In the genomic region with DNA sequence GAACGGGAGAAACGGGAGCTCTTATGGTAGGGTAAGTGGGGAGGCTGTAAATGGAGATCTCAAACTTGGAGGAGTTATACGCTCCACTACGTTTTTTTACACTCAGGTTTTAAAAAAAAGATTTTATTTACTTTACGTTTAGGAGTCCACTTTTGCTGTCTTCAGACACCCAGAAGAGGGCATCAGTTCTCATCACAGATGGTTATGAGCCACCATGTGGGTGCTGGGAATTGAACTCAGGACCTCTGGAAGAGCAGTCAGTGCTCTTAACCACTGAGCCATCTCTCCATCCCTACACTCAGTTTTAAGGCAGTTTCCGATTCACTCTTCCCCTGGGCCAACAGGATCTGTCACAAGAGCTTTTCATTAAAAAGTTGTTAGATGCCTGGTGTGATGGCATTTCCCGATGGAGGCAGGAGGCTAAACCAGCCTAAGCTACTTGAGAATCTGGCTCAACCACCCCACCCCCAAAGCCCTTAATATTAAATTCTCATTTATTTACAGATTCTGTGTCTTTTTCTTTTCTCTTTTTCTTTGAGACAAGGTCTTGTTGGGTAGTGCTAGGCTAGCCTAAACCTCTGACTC, we compare ENCODE assay signal across 8 mouse cellular contexts. TPM values are rescaled to one million over a fixed set of nuclear protein-coding genes. Genes with fewer than 3 reads are reported as not detected.
A peak's percentile ranks its signal among the peaks of the same experiment; 100 is the strongest.
DNase-seq lines count a peak whose midpoint lies in the region; ATAC-seq and TF ChIP-seq lines count a peak whose summit lies in the region.

No protein-coding gene starts in this region.

- H3K9ac ChIP-seq in heart, embryonic 12.5 days, result peak overlapping the region; percentile 19; the same call in 1 of the 2 replicates
- H3K9ac ChIP-seq in forebrain, embryonic 16.5 days (replicated peaks; ENCODE audit: low read depth, low read length), result peak overlapping the region; percentile 49
- peak overlapping the region; percentile 63 for H3K9ac ChIP-seq in liver, postnatal 0 days (replicated peaks)

- H3K27ac ChIP-seq in heart, embryonic 12.5 days (ENCODE audit: poor library complexity, severe bottlenecking), result peak overlapping the region; percentile 70
- H3K27ac ChIP-seq in forebrain, embryonic 16.5 days (ENCODE audit: low read length), result peak overlapping the region; percentile 87
- H3K27ac ChIP-seq in liver, postnatal 0 days (ENCODE audit: low read depth), result peak overlapping the region; percentile 83

- DNase-seq in heart, adult 18-20 months, result no peak
- peak; percentile 26 for DNase-seq in ES-CJ7 (ENCODE audit: low read depth, low spot score)
- no peak for DNase-seq in liver, postnatal 0 days
- DNase-seq in adrenal gland, postnatal 36 days, result no peak
- no peak for DNase-seq in yolk sac, embryonic 10.5 days (ENCODE audit: low spot score)
- no peak for DNase-seq in testis, postnatal 10 days (ENCODE audit: low spot score)

- 27% methylated on average over 7 of the region's 7 CpGs for WGBS in heart, embryonic 12.5 days
- 27% methylated on average over 7 of the region's 7 CpGs for WGBS in forebrain, embryonic 16.5 days
- 30% methylated on average over 7 of the region's 7 CpGs for WGBS in liver, postnatal 0 days (ENCODE audit: insufficient replicate concordance)

- TF ChIP-seq CTCF in liver, postnatal 0 days (IDR thresholded peaks at IDR 0.05; ENCODE audit: low read depth), result peak; percentile 17; the same call in 1 of the 2 replicates

- peak overlapping the region; percentile 71 for H3K4me2 ChIP-seq in heart, embryonic 12.5 days
- H3K4me2 ChIP-seq in forebrain, embryonic 16.5 days (ENCODE audit: low read length), result peak overlapping the region; percentile 49
- peak overlapping the region; percentile 69 for H3K4me2 ChIP-seq in liver, postnatal 0 days (ENCODE audit: low read depth, low read length)

- TF ChIP-seq EP300 in liver, postnatal 0 days (IDR thresholded peaks at IDR 0.05; ENCODE audit: low read depth), result no peak

- peak overlapping the region; percentile 60 for H3K4me3 ChIP-seq in heart, embryonic 12.5 days
- H3K4me3 ChIP-seq in forebrain, embryonic 16.5 days (replicated peaks; ENCODE audit: low read length), result peak overlapping the region; percentile 52
- H3K4me3 ChIP-seq in liver, postnatal 0 days (ENCODE audit: low read depth, low read length), result peak overlapping the region; percentile 62

- no peaks in the 10 kb centered on the region for H3K36me3 ChIP-seq in heart, embryonic 12.5 days
- H3K36me3 ChIP-seq in forebrain, embryonic 16.5 days (ENCODE audit: control insufficient read depth, insufficient read depth), result no peaks in the 10 kb centered on the region
- H3K36me3 ChIP-seq in liver, postnatal 0 days (replicated peaks; ENCODE audit: insufficient read depth, low read length), result no peaks in the 10 kb centered on the region

- no peaks in the 10 kb centered on the region for H3K27me3 ChIP-seq in heart, embryonic 12.5 days (replicated peaks)
- no peaks in the 10 kb centered on the region for H3K27me3 ChIP-seq in forebrain, embryonic 16.5 days (replicated peaks; ENCODE audit: control insufficient read depth, insufficient read depth, low read length)
- no peaks in the 10 kb centered on the region for H3K27me3 ChIP-seq in liver, postnatal 0 days (ENCODE audit: insufficient read depth, low read length)

- 0 out of 2 replicates have a peak, but pooled peaks cover 2% of the 10 kb centered on the region for H3K9me3 ChIP-seq in heart, embryonic 12.5 days (replicated peaks)
- H3K9me3 ChIP-seq in forebrain, embryonic 16.5 days (ENCODE audit: control insufficient read depth, low read length), result no peaks in the 10 kb centered on the region
- no peaks in the 10 kb centered on the region for H3K9me3 ChIP-seq in liver, postnatal 0 days (ENCODE audit: low read length)

- ATAC-seq in heart, embryonic 12.5 days (ENCODE audit: insufficient number of reproducible peaks, low FRiP score), result 0 out of 2 replicates have a peak, but pooled peaks have one; percentile 1
- 0 out of 2 replicates have a peak, but pooled peaks have one; percentile 1 for ATAC-seq in forebrain, embryonic 16.5 days
- no peak; the same call in 1 of the 2 replicates for ATAC-seq in liver, postnatal 0 days

- H3K4me1 ChIP-seq in heart, embryonic 12.5 days (replicated peaks), result no peaks in the 10 kb centered on the region
- H3K4me1 ChIP-seq in forebrain, embryonic 16.5 days (replicated peaks; ENCODE audit: control insufficient read depth, insufficient read depth, low read length), result 0 out of 2 replicates have a peak, but pooled peaks cover 2% of the 10 kb centered on the region
- H3K4me1 ChIP-seq in liver, postnatal 0 days (ENCODE audit: insufficient read depth), result peaks cover 4% of the 10 kb centered on the region; the same call in 1 of the 2 replicates

RNA-seq across cellular contexts. Expression of a gene that starts 0.7 kb away (rescaled TPM):
- polyA plus RNA-seq in heart, embryonic 12.5 days (2016; fragmentation: Nextera tagmentation; extraction: Ambion mirVana), result 0.87 and 1.5 TPM in 2 replicates
- total RNA-seq in heart, adult 18-20 months (2021), result under 1 TPM; 0.35 to 0.75 TPM
- polyA plus RNA-seq in forebrain, embryonic 16.5 days (2015; fragmentation: Nextera tagmentation; extraction: Ambion mirVana), result 0.63 and 0.68 TPM in 2 replicates
- polyA plus RNA-seq in liver, postnatal 0 days (2015; fragmentation: Nextera tagmentation; extraction: Ambion mirVana), result 0.26 and 0.27 TPM in 2 replicates
- 1 to 10 TPM in 1 of 2 experiments, under 1 TPM in 1; 0.63 to 1.6 TPM for total RNA-seq in adrenal gland, postnatal 36 days (2021)

RNA-seq across cellular contexts. Expression of a gene that starts 44.1 kb away (rescaled TPM):
- polyA plus RNA-seq in heart, embryonic 12.5 days (2016; fragmentation: Nextera tagmentation; extraction: Ambion mirVana), result 6.9 and 7.4 TPM in 2 replicates
- total RNA-seq in heart, adult 18-20 months (2021), result under 1 TPM; 0.51 to 0.55 TPM
- 21.1 and 24.1 TPM in 2 replicates for polyA plus RNA-seq in forebrain, embryonic 16.5 days (2015; fragmentation: Nextera tagmentation; extraction: Ambion mirVana)
- polyA plus RNA-seq in liver, postnatal 0 days (2015; fragmentation: Nextera tagmentation; extraction: Ambion mirVana), result 0.25 and 0.28 TPM in 2 replicates
- total RNA-seq in adrenal gland, postnatal 36 days (2021), result 1 to 10 TPM; 2.8 to 3.6 TPM
